In genomic region chr8:94872156-94872555, GRCm38 (mm10) we compare ENCODE assay signal across 11 mouse cellular contexts. TPM values are rescaled to one million over a fixed set of nuclear protein-coding genes. Genes with fewer than 3 reads are reported as not detected.
A peak's percentile ranks its signal among the peaks of the same experiment; 100 is the strongest.
DNase-seq lines count a peak whose midpoint lies in the region; ATAC-seq lines count a peak whose summit lies in the region.
"Had no signal": no experiment of that assay in that cellular context is flagged by ENCODE, and none has a peak within 500 bp of the region (broad histone marks: within the 10 kb centered on the region; RNA-seq: fewer than 3 reads in every experiment).

No protein-coding gene starts in this region.

- no peak for ATAC-seq in forebrain, embryonic 11.5 days (replicated peaks; ENCODE audit: low FRiP score)
- ATAC-seq in forebrain, embryonic 16.5 days = no peak; the same call in 1 of the 2 replicates
- ATAC-seq in midbrain, embryonic 14.5 days (ENCODE audit: low FRiP score, low TSS enrichment) = no peak
- ATAC-seq in midbrain, embryonic 11.5 days (ENCODE audit: low FRiP score) = no peak
- ATAC-seq in kidney, embryonic 15.5 days (replicated peaks; ENCODE audit: low FRiP score) = no peak
- ATAC-seq in stomach, embryonic 15.5 days (ENCODE audit: insufficient read depth, low FRiP score, low read depth) = no peak
- no peak for ATAC-seq in liver, embryonic 12.5 days

- peak overlapping the region; percentile 31; the same call in 1 of the 2 replicates for H3K27ac ChIP-seq in forebrain, embryonic 11.5 days (ENCODE audit: low read depth, low read length)
- no peak overlapping the region for H3K27ac ChIP-seq in forebrain, embryonic 16.5 days (ENCODE audit: low read length)
- no peak overlapping the region for H3K27ac ChIP-seq in midbrain, embryonic 14.5 days (replicated peaks; ENCODE audit: low read depth, low read length)
- H3K27ac ChIP-seq in midbrain, embryonic 11.5 days (ENCODE audit: low read depth, low read length) = no peak overlapping the region
- peak overlapping the region; percentile 78 for H3K27ac ChIP-seq in kidney, embryonic 15.5 days
- H3K27ac ChIP-seq in stomach, embryonic 15.5 days = peak overlapping the region; percentile 82
- H3K27ac ChIP-seq in liver, embryonic 12.5 days = no peak overlapping the region

- no peaks in the 10 kb centered on the region for H3K9me3 ChIP-seq in forebrain, embryonic 11.5 days (ENCODE audit: control insufficient read depth, low read length)
- H3K9me3 ChIP-seq in forebrain, embryonic 16.5 days (ENCODE audit: control insufficient read depth, low read length) = no peaks in the 10 kb centered on the region
- no peaks in the 10 kb centered on the region for H3K9me3 ChIP-seq in midbrain, embryonic 14.5 days (ENCODE audit: control insufficient read depth, low read length)
- no peaks in the 10 kb centered on the region for H3K9me3 ChIP-seq in midbrain, embryonic 11.5 days (ENCODE audit: control insufficient read depth, low read length)
- H3K9me3 ChIP-seq in kidney, embryonic 15.5 days (replicated peaks) = no peaks in the 10 kb centered on the region
- no peaks in the 10 kb centered on the region for H3K9me3 ChIP-seq in stomach, embryonic 15.5 days
- H3K9me3 ChIP-seq in liver, embryonic 12.5 days (replicated peaks) = no peaks in the 10 kb centered on the region

- H3K36me3 ChIP-seq in forebrain, embryonic 11.5 days (ENCODE audit: control insufficient read depth, insufficient read depth, low read length) = no peaks in the 10 kb centered on the region
- no peaks in the 10 kb centered on the region for H3K36me3 ChIP-seq in forebrain, embryonic 16.5 days (ENCODE audit: control insufficient read depth, insufficient read depth)
- H3K36me3 ChIP-seq in midbrain, embryonic 14.5 days (ENCODE audit: control insufficient read depth, insufficient read depth, low read length) = peaks cover under 1% of the 10 kb centered on the region
- H3K36me3 ChIP-seq in midbrain, embryonic 11.5 days (ENCODE audit: control insufficient read depth, insufficient read depth, low read length) = no peaks in the 10 kb centered on the region
- peaks cover 13% of the 10 kb centered on the region; the same call in 1 of the 2 replicates for H3K36me3 ChIP-seq in kidney, embryonic 15.5 days
- 0 out of 2 replicates have a peak, but pooled peaks cover 5% of the 10 kb centered on the region for H3K36me3 ChIP-seq in stomach, embryonic 15.5 days
- H3K36me3 ChIP-seq in liver, embryonic 12.5 days = peaks cover 39% of the 10 kb centered on the region

- no peak overlapping the region for H3K4me3 ChIP-seq in forebrain, embryonic 11.5 days (ENCODE audit: low read depth, low read length)
- H3K4me3 ChIP-seq in forebrain, embryonic 16.5 days (replicated peaks; ENCODE audit: low read length) = no peak overlapping the region
- H3K4me3 ChIP-seq in midbrain, embryonic 14.5 days (replicated peaks; ENCODE audit: low read depth, low read length) = no peak overlapping the region
- no peak overlapping the region for H3K4me3 ChIP-seq in midbrain, embryonic 11.5 days (ENCODE audit: low read depth, low read length)
- H3K4me3 ChIP-seq in kidney, embryonic 15.5 days (replicated peaks) = 0 out of 2 replicates have a peak overlapping the region, but pooled peaks have one; percentile 10
- peak overlapping the region; percentile 42; the same call in 1 of the 2 replicates for H3K4me3 ChIP-seq in stomach, embryonic 15.5 days (replicated peaks)
- no peak overlapping the region for H3K4me3 ChIP-seq in liver, embryonic 12.5 days

- peaks cover 15% of the 10 kb centered on the region for H3K27me3 ChIP-seq in forebrain, embryonic 11.5 days (ENCODE audit: control insufficient read depth, insufficient read depth, low read length)
- no peaks in the 10 kb centered on the region for H3K27me3 ChIP-seq in forebrain, embryonic 16.5 days (replicated peaks; ENCODE audit: control insufficient read depth, insufficient read depth, low read length)
- H3K27me3 ChIP-seq in midbrain, embryonic 14.5 days (ENCODE audit: control insufficient read depth, insufficient read depth, low read length) = peaks cover 12% of the 10 kb centered on the region
- peaks cover 14% of the 10 kb centered on the region for H3K27me3 ChIP-seq in midbrain, embryonic 11.5 days (ENCODE audit: control insufficient read depth, insufficient read depth, low read length)
- H3K27me3 ChIP-seq in kidney, embryonic 15.5 days = peaks cover 8% of the 10 kb centered on the region
- H3K27me3 ChIP-seq in stomach, embryonic 15.5 days (replicated peaks) = 0 out of 2 replicates have a peak, but pooled peaks cover 5% of the 10 kb centered on the region
- H3K27me3 ChIP-seq in liver, embryonic 12.5 days (replicated peaks) = peaks cover 54% of the 10 kb centered on the region

- H3K4me1 ChIP-seq in forebrain, embryonic 11.5 days (replicated peaks; ENCODE audit: control insufficient read depth, insufficient read depth, low read length) = peaks cover 22% of the 10 kb centered on the region; the same call in 1 of the 2 replicates
- peaks cover 61% of the 10 kb centered on the region for H3K4me1 ChIP-seq in forebrain, embryonic 16.5 days (replicated peaks; ENCODE audit: control insufficient read depth, insufficient read depth, low read length)
- H3K4me1 ChIP-seq in midbrain, embryonic 14.5 days (ENCODE audit: control insufficient read depth, insufficient read depth, low read length) = peaks cover 47% of the 10 kb centered on the region
- peaks cover 17% of the 10 kb centered on the region for H3K4me1 ChIP-seq in midbrain, embryonic 11.5 days (ENCODE audit: control insufficient read depth, insufficient read depth, low read length)
- H3K4me1 ChIP-seq in kidney, embryonic 15.5 days = peaks cover 75% of the 10 kb centered on the region
- peaks cover 62% of the 10 kb centered on the region for H3K4me1 ChIP-seq in stomach, embryonic 15.5 days
- H3K4me1 ChIP-seq in liver, embryonic 12.5 days = peaks cover 85% of the 10 kb centered on the region

- 43% methylated on average over 3 of the region's 3 CpGs for WGBS in forebrain, embryonic 11.5 days
- WGBS in forebrain, embryonic 16.5 days = 11% methylated on average over 3 of the region's 3 CpGs
- WGBS in midbrain, embryonic 14.5 days = 39% methylated on average over 3 of the region's 3 CpGs
- 48% methylated on average over 3 of the region's 3 CpGs for WGBS in midbrain, embryonic 11.5 days
- 58% methylated on average over 3 of the region's 3 CpGs for WGBS in kidney, embryonic 15.5 days
- 46% methylated on average over 3 of the region's 3 CpGs for WGBS in stomach, embryonic 15.5 days
- 66% methylated on average over 3 of the region's 3 CpGs for WGBS in liver, embryonic 12.5 days (ENCODE audit: insufficient replicate concordance)

- DNase-seq in forebrain, embryonic 11.5 days (ENCODE audit: low spot score) = peak; percentile 61
- DNase-seq in midbrain, embryonic 14.5 days = peak; percentile 20
- DNase-seq in midbrain, embryonic 11.5 days (ENCODE audit: low spot score, missing footprints) = no peak
- DNase-seq in layer of hippocampus, postnatal 14 days (ENCODE audit: low spot score in 2 of 2) = no peak
- DNase-seq: B cell, adult 2 months; cerebellum, adult 8-10 months; right cerebral cortex, adult 18-20 months had no signal

- H3K4me2 ChIP-seq in forebrain, embryonic 11.5 days (ENCODE audit: low read depth, low read length, severe bottlenecking) = no peak overlapping the region
- no peak overlapping the region for H3K4me2 ChIP-seq in forebrain, embryonic 16.5 days (ENCODE audit: low read length)
- H3K4me2 ChIP-seq in midbrain, embryonic 14.5 days (ENCODE audit: low read length) = no peak overlapping the region
- no peak overlapping the region for H3K4me2 ChIP-seq in midbrain, embryonic 11.5 days
- peak overlapping the region; percentile 92 for H3K4me2 ChIP-seq in kidney, embryonic 15.5 days
- peak overlapping the region; percentile 86 for H3K4me2 ChIP-seq in stomach, embryonic 15.5 days
- no peak overlapping the region for H3K4me2 ChIP-seq in liver, embryonic 12.5 days

- H3K9ac ChIP-seq in forebrain, embryonic 11.5 days (ENCODE audit: low read length) = 0 out of 2 replicates have a peak overlapping the region, but pooled peaks have one; percentile 27
- no peak overlapping the region for H3K9ac ChIP-seq in forebrain, embryonic 16.5 days (replicated peaks; ENCODE audit: low read depth, low read length)
- H3K9ac ChIP-seq in midbrain, embryonic 14.5 days (replicated peaks; ENCODE audit: low read length) = no peak overlapping the region
- H3K9ac ChIP-seq in midbrain, embryonic 11.5 days (ENCODE audit: low read length) = no peak overlapping the region
- no peak overlapping the region for H3K9ac ChIP-seq in kidney, embryonic 15.5 days
- H3K9ac ChIP-seq in stomach, embryonic 15.5 days = no peak overlapping the region
- no peak overlapping the region for H3K9ac ChIP-seq in liver, embryonic 12.5 days

RNA-seq across cellular contexts. Expression of gene Dok4, which starts 4.0 kb away (rescaled TPM):
- polyA plus RNA-seq in forebrain, embryonic 11.5 days (2014; fragmentation: Nextera tagmentation; extraction: Ambion mirVana) = 19.1 and 19.9 TPM in 2 replicates
- polyA plus RNA-seq in forebrain, embryonic 16.5 days (2015; fragmentation: Nextera tagmentation; extraction: Ambion mirVana) = 75.3 and 81.4 TPM in 2 replicates
- 65.0 and 77.9 TPM in 2 replicates for polyA plus RNA-seq in midbrain, embryonic 14.5 days (2014; fragmentation: Nextera tagmentation; extraction: Ambion mirVana)
- polyA plus RNA-seq in midbrain, embryonic 11.5 days (2014; fragmentation: Nextera tagmentation; extraction: Ambion mirVana) = 12.0 and 12.9 TPM in 2 replicates
- polyA plus RNA-seq in kidney, embryonic 15.5 days (2015; fragmentation: Nextera tagmentation; extraction: Ambion mirVana) = 27.0 and 32.8 TPM in 2 replicates
- 26.9 and 29.8 TPM in 2 replicates for polyA plus RNA-seq in stomach, embryonic 15.5 days (2015; fragmentation: Nextera tagmentation; extraction: Ambion mirVana)
- polyA plus RNA-seq in liver, embryonic 12.5 days (2016; fragmentation: Nextera tagmentation; extraction: Ambion mirVana) = 13.8 and 14.6 TPM in 2 replicates
- total RNA-seq in layer of hippocampus, postnatal 14 days (2021) = 10 to 100 TPM; 50.2 to 54.1 TPM

RNA-seq across cellular contexts. Expression of gene Polr2c, which starts 14.9 kb away (rescaled TPM):
- 156 and 173 TPM in 2 replicates for polyA plus RNA-seq in forebrain, embryonic 11.5 days (2014; fragmentation: Nextera tagmentation; extraction: Ambion mirVana)
- 150 and 153 TPM in 2 replicates for polyA plus RNA-seq in forebrain, embryonic 16.5 days (2015; fragmentation: Nextera tagmentation; extraction: Ambion mirVana)
- 117 and 127 TPM in 2 replicates for polyA plus RNA-seq in midbrain, embryonic 14.5 days (2014; fragmentation: Nextera tagmentation; extraction: Ambion mirVana)
- polyA plus RNA-seq in midbrain, embryonic 11.5 days (2014; fragmentation: Nextera tagmentation; extraction: Ambion mirVana) = 160 and 169 TPM in 2 replicates
- polyA plus RNA-seq in kidney, embryonic 15.5 days (2015; fragmentation: Nextera tagmentation; extraction: Ambion mirVana) = 155 and 157 TPM in 2 replicates
- polyA plus RNA-seq in stomach, embryonic 15.5 days (2015; fragmentation: Nextera tagmentation; extraction: Ambion mirVana) = 133 and 134 TPM in 2 replicates
- polyA plus RNA-seq in liver, embryonic 12.5 days (2016; fragmentation: Nextera tagmentation; extraction: Ambion mirVana) = 107 and 112 TPM in 2 replicates
- total RNA-seq in layer of hippocampus, postnatal 14 days (2021) = 10 to 100 TPM; 50.0 to 57.8 TPM

RNA-seq across cellular contexts. Expression of gene Ciapin1, which starts 34.0 kb away (rescaled TPM):
- 144 and 152 TPM in 2 replicates for polyA plus RNA-seq in forebrain, embryonic 11.5 days (2014; fragmentation: Nextera tagmentation; extraction: Ambion mirVana)
- polyA plus RNA-seq in forebrain, embryonic 16.5 days (2015; fragmentation: Nextera tagmentation; extraction: Ambion mirVana) = 119 and 148 TPM in 2 replicates
- 166 and 200 TPM in 2 replicates for polyA plus RNA-seq in midbrain, embryonic 14.5 days (2014; fragmentation: Nextera tagmentation; extraction: Ambion mirVana)
- polyA plus RNA-seq in midbrain, embryonic 11.5 days (2014; fragmentation: Nextera tagmentation; extraction: Ambion mirVana) = 134 and 154 TPM in 2 replicates
- polyA plus RNA-seq in kidney, embryonic 15.5 days (2015; fragmentation: Nextera tagmentation; extraction: Ambion mirVana) = 115 and 126 TPM in 2 replicates
- 89.4 and 91.5 TPM in 2 replicates for polyA plus RNA-seq in stomach, embryonic 15.5 days (2015; fragmentation: Nextera tagmentation; extraction: Ambion mirVana)
- 80.9 and 83.4 TPM in 2 replicates for polyA plus RNA-seq in liver, embryonic 12.5 days (2016; fragmentation: Nextera tagmentation; extraction: Ambion mirVana)
- 10 to 100 TPM; 76.1 to 88.0 TPM for total RNA-seq in layer of hippocampus, postnatal 14 days (2021)

RNA-seq across cellular contexts. Expression of gene Coq9, which starts 34.0 kb away (rescaled TPM):
- polyA plus RNA-seq in forebrain, embryonic 11.5 days (2014; fragmentation: Nextera tagmentation; extraction: Ambion mirVana) = 53.7 and 60.5 TPM in 2 replicates
- polyA plus RNA-seq in forebrain, embryonic 16.5 days (2015; fragmentation: Nextera tagmentation; extraction: Ambion mirVana) = 56.8 and 60.7 TPM in 2 replicates
- 54.9 and 56.0 TPM in 2 replicates for polyA plus RNA-seq in midbrain, embryonic 14.5 days (2014; fragmentation: Nextera tagmentation; extraction: Ambion mirVana)
- 49.4 and 51.5 TPM in 2 replicates for polyA plus RNA-seq in midbrain, embryonic 11.5 days (2014; fragmentation: Nextera tagmentation; extraction: Ambion mirVana)
- 81.0 and 83.6 TPM in 2 replicates for polyA plus RNA-seq in kidney, embryonic 15.5 days (2015; fragmentation: Nextera tagmentation; extraction: Ambion mirVana)
- polyA plus RNA-seq in stomach, embryonic 15.5 days (2015; fragmentation: Nextera tagmentation; extraction: Ambion mirVana) = 75.8 and 84.2 TPM in 2 replicates
- 55.1 and 57.2 TPM in 2 replicates for polyA plus RNA-seq in liver, embryonic 12.5 days (2016; fragmentation: Nextera tagmentation; extraction: Ambion mirVana)
- 10 to 100 TPM; 80.7 to 97.6 TPM for total RNA-seq in layer of hippocampus, postnatal 14 days (2021)

RNA-seq across cellular contexts. Expression of gene Ccdc102a, which starts 45.7 kb away (rescaled TPM):
- 18.8 and 19.5 TPM in 2 replicates for polyA plus RNA-seq in forebrain, embryonic 11.5 days (2014; fragmentation: Nextera tagmentation; extraction: Ambion mirVana)
- 4.6 and 5.7 TPM in 2 replicates for polyA plus RNA-seq in forebrain, embryonic 16.5 days (2015; fragmentation: Nextera tagmentation; extraction: Ambion mirVana)
- 3.6 and 5.2 TPM in 2 replicates for polyA plus RNA-seq in midbrain, embryonic 14.5 days (2014; fragmentation: Nextera tagmentation; extraction: Ambion mirVana)
- 13.5 and 15.9 TPM in 2 replicates for polyA plus RNA-seq in midbrain, embryonic 11.5 days (2014; fragmentation: Nextera tagmentation; extraction: Ambion mirVana)
- 21.6 and 24.1 TPM in 2 replicates for polyA plus RNA-seq in kidney, embryonic 15.5 days (2015; fragmentation: Nextera tagmentation; extraction: Ambion mirVana)
- 25.8 and 26.5 TPM in 2 replicates for polyA plus RNA-seq in stomach, embryonic 15.5 days (2015; fragmentation: Nextera tagmentation; extraction: Ambion mirVana)
- polyA plus RNA-seq in liver, embryonic 12.5 days (2016; fragmentation: Nextera tagmentation; extraction: Ambion mirVana) = 9.1 and 10.0 TPM in 2 replicates
- total RNA-seq in layer of hippocampus, postnatal 14 days (2021) = 1 to 10 TPM; 2.7 to 3.8 TPM

Comparison
In these comparisons a context has a peak if more than half of its experiments do, and no peak if none do; other contexts are left out.
1. DNase-seq: peak in forebrain, embryonic 11.5 days (single experiment) and midbrain, embryonic 14.5 days (single experiment); none in midbrain, embryonic 11.5 days (single experiment) and layer of hippocampus, postnatal 14 days (0 of 2).
2. H3K27ac ChIP-seq: peak in forebrain, embryonic 11.5 days (single experiment), kidney, embryonic 15.5 days (single experiment) and stomach, embryonic 15.5 days (single experiment); none in forebrain, embryonic 16.5 days (single experiment), midbrain, embryonic 14.5 days (single experiment), midbrain, embryonic 11.5 days (single experiment) and liver, embryonic 12.5 days (single experiment).
3. H3K4me2 ChIP-seq: peak in kidney, embryonic 15.5 days (single experiment) and stomach, embryonic 15.5 days (single experiment); none in forebrain, embryonic 11.5 days (single experiment), forebrain, embryonic 16.5 days (single experiment), midbrain, embryonic 14.5 days (single experiment), midbrain, embryonic 11.5 days (single experiment) and liver, embryonic 12.5 days (single experiment).
4. H3K4me3 ChIP-seq: peak in kidney, embryonic 15.5 days (single experiment) and stomach, embryonic 15.5 days (single experiment); none in forebrain, embryonic 11.5 days (single experiment), forebrain, embryonic 16.5 days (single experiment), midbrain, embryonic 14.5 days (single experiment), midbrain, embryonic 11.5 days (single experiment) and liver, embryonic 12.5 days (single experiment).